Mouse (Mus musculus): Measurements from ENCODE around the gene Phldb2.

Phldb2 gene

DNA sequence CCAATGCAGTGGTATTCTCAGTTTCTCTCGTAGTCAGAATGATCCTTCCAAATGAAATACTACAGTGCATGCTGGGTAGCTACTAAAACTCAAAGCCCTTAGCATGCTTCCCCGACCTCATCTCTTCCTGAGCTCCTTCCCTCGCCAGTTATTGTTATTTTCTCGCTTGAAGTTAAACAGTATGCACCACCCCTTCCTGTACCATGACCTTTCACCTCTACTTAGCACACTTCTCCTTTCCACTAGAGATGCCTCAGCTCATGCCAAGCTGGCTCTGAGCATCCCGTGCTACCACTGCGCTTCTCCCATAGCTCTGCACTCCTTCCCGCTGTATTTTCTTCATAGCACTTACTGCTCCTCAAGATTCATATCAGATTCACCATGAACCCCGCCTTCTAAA is 215.5 kb downstream of the Phldb2 start:
- no peak for DNase-seq (ENCODE audit: low read depth, low spot score)

DNA sequence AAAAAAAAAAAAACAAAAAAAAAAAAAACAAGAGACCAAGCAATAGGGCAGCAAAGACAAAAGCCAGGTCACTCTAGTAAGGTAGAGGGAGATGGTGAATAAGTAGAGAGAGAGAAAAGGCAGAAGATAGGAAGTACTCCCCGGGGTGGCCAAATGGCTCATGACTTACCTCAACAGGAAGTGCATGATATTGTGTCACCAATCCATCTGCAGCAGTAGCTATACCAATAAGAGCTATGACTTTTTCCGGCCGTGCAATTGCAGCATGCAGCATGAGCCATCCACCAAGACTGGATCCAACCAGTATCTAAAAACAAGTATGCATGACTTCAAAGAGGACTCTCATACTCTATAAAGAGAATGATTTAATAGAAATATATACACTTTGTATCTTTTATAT is 216.7 kb downstream of the Phldb2 start:
- DNase-seq (ENCODE audit: low read depth, low spot score): no peak

DNA sequence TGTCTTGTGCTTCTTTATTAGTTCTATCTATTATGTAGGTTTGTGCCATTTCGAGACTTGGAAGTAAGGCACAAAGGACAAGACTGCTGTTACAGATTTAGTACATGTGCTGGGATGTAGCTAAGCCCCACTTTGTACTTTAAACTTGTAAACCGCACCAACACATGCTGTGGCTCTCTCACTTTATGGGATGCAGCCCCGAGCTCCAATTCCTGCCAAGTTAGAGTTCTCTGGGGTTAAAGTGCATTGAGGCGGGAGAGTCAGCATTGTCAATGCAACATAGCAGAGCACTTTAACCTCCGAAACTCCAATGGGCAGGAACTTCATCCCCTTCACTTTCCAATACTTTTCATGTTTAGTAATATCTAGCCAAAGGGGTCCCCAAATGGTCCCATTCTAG is 224.2 kb downstream of the Phldb2 start:
- no peak for DNase-seq (ENCODE audit: low read depth, low spot score)

DNA sequence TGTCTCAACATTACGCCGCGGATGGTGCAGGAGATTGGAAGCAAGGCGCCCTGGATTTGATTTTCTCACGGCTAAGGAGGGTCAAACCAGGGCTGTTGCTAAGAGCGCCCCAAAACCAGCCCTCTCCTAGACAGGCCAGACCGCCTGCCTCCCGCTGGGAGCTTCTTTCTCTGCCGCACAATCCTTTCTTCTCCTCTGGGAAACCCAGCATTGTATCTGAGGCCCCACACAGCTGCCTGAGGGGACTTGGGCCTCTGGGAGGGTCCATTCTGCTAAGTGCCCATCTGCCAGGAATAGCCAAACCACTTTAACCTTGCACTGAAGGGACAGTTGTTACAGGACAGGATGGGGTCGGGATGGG is 228.7 kb downstream of the Phldb2 start:
- no peak for DNase-seq (ENCODE audit: low read depth, low spot score)

DNA sequence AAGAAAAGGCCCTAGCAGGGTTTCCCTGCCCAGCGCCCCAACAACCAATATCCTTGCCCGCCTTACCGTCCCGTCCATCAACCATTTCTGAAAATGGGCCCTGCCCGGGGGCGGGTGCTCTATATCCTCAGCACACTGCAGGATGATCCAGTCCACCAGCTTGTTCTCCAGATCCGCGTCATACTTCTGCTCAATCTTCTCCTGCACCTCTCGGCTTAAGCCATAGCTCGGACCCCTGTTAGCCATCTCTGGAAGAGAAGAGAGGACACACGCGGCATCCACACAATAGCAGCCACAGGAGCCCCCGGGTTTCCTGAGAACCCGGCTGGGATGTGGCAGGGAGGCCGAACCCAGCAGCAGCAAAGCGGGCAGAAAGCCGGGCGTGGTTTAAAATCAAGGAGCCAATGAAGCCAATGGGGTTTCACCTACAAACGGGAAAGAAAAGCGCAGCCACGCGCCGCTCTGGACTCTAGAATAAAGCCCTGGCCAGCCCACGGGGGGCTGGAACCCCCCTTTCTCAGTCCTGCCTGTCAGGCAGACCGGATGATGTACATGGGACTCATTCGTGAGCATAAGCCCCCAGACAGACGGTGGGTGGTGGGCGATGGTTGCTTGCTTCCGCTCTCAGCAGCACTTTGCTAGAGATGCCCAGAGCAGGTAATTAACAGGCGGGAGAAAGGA is 229.2 kb downstream of the Phldb2 start, which contains the start of gene Tagln3:
Tagln3 (minus strand) TSS at position 548 of the 681 bp plus-strand sequence.
- DNase-seq (ENCODE audit: low read depth, low spot score): no peak

DNA sequence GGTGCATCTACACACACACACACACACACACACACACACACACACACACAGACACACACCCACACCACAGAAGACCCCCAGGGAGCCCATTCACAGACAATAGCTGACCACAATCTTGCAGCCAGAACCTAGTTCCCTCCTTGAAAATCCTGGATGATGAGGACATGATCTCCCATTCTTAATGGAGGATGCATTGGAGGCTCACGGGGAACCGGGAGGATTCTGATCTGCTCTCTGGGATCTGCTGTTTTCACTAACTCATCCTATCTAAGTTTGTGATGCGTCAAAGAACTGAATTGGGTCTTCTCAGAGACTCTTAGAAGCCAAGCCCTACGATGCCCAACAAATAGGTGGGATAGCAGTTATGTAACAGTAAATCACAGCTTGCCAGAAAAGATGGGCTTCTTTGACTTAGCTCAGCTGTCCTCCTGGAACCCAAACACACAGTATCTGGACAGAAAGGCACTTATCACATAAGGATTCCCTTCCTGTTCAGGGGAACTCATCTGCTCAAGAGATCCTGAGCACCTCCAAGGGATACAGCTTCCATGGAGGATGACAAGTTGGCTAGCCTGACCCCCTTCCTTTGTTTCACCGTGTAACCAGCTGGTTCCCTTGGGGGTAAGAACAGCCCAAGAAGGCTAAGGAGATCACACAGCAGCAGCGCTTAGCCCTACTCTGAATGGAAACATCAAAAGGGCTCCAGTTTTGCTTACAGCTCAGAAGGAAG is 230.1 kb downstream of the Phldb2 start:
- no peak for DNase-seq (ENCODE audit: low read depth, low spot score)

DNA sequence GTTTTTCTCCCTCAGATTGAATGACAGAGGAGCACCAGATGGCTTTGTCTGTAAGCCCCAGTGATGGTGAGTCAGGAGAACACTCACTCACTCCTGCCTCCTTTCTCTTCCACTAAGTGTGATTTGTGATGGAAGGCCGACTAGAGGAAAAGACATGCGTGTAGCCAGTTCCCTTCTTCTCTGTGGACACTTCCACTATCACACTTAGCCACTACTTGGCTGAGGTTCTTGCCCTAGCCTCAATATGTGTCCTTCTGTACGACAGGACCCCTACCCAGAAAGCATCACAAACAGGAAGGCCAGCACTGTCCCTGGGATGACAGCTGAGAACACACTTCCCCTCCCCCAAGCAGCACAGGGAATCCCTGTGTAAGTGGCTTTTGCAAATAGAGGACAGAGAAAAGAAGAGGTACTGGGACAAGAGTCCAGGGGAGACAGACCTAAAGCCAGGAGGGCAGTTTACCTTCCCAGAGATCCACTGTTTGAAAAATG is 230.9 kb downstream of the Phldb2 start:
- no peak for DNase-seq (ENCODE audit: low read depth, low spot score)

DNA sequence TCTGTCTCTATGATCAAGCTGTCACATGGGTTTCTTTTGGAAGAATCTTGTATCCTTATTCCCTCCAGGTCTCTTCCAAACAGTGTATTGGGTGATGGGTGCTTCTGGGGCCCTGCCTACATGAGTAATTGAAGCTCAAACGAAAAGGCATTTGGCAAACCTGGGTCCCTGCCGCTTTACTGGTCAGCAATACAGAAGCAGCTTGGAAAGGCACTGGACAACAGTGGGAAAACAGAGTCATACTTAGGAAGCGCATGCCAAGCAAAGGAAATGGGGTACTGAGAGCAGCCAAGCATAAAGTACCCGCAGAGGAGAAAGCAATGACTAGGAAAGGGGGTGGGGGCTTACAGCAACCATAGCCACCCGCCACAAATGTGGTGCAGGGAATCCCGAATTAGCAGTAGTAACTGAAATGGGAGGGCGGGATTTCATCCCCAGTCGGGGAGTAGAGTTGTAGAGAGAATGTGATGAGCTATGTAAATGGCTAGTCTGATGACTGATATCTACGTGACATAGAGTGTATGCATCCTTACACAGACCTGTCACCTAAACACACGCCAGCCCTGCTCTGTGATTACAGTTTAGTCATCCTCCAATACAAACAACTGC is 233.3 kb downstream of the Phldb2 start:
- no peak for DNase-seq (ENCODE audit: low read depth, low spot score)

DNA sequence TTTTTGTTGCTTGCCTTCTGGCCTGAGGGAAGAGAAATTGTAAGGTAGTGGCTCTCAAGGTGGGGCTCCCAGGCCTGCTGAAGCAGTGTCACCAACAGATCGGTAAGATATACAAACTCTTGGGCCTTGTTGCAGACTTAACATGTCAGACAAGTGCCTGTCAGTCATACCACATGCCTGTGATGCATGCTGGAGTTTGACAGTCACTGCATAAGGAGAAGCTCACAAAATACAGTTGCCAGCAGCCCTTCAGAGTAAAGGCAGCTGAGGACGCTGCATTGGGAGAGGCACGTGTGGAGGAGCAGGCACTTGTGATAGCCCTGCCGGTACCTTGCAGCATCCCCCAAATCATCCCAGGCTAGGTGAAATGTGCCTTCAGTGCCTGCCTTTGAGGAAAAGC is 235.1 kb downstream of the Phldb2 start:
- no peak for DNase-seq (ENCODE audit: low read depth, low spot score)

DNA sequence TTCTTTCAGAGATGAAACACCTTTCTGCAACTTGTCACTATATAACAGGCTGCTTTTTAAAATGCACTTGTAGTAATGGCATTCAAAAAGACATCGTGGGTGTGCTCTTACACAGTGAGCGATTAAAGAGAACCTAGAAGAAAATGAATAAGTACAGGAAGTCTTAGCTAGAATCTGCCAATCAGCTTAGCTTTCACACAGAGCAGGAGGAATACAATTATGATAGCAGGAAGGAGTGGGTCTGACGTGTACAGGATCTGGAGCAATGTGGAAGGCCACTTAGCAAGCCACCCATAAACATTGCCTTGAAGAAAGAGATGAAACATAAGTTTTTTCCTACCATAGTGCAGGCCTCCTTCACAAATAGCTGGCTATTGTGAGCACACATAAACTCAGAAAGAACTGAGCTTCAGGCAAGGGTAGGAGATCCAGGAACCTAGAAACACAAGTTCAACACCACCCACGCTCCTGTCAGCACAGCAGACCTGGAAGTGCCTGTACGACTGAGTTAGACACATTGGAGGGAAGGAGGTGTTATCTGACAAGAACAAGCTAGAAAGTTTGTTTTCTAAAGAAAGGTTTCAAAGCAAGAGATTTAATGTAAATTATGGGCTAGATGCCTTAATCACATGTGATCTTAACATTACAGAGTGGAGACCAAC is 238.8 kb downstream of the Phldb2 start:
- no peak for DNase-seq (ENCODE audit: low read depth, low spot score)

DNA sequence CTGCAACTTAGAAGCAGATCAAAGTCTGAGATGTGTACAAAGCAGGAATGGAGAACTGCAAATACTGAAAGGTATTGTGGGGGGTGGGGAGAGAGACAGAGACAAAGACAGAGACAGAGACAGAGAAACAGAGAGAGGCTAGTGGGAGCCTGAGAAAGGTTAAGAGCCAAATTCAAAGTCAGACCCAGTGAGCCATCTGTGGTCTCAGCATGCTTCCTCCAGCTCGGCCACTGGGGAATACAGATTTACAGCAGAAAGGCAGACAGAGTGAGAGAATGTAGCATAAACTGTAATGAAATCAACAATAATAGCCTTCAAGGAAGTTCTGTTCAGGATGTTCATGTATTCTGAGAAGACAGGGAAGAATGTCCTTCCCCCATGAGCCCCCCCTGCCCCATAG is 239.5 kb downstream of the Phldb2 start:
- DNase-seq (ENCODE audit: low read depth, low spot score): no peak

DNA sequence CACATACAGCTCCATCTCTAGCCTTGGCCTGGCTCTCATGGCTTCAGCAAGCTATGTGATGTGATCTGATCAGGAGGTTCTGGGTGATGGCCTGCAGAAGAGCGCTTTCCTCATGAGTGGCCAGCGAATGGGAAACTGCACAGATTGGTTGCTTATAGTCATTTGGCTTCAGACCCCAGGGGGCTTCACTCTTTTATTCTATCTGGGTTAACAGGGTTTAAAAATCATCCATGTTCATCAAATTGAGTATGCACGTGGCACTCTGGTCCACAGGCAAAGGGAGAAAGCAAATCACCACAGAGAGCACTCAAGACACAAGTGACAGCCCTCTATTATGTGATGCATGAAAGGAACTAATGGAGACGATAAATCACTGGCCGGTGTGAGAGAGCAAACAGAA is 240.1 kb downstream of the Phldb2 start:
- DNase-seq (ENCODE audit: low read depth, low spot score): no peak

DNA sequence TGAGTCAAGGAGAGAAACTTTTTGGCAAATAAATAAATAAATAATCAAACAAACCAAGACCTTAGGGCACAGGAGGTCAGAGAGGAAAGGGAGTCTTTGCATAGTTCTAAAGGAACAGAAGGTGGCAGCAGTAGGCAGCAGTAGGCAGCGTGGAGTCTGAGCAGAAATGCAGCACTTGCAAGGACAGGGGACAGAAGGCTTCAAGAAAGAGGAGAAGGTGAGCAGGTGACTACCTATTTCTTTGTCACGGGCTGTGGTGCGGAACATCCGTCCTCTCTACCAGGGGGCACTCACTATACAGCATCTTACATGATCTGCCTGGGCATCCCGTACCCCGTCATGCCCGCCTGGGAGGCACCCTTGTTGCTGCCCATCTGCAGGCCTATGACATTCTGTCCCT is 242.1 kb downstream of the Phldb2 start:
- DNase-seq (ENCODE audit: low read depth, low spot score): peak; percentile 36

DNA sequence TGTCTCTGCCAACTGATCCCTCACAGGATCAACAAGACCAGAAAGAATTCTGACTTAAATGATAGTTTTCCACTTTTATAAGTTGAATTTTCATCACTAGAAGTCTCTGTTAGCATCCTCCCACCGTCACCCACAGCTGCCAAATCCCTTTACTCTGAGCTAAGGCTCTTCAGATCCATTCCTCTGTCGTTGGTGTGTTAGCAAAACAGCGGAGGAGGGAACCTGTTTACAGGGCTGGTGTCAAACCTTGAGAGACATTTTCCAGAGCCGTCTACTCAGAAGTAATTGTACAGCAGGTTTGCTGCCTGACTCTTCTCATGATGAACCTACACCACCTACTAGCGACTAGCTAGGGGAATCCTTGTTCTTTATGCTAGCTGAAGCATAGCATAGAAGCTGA is 254.1 kb downstream of the Phldb2 start:
- DNase-seq (ENCODE audit: low read depth, low spot score): no peak

DNA sequence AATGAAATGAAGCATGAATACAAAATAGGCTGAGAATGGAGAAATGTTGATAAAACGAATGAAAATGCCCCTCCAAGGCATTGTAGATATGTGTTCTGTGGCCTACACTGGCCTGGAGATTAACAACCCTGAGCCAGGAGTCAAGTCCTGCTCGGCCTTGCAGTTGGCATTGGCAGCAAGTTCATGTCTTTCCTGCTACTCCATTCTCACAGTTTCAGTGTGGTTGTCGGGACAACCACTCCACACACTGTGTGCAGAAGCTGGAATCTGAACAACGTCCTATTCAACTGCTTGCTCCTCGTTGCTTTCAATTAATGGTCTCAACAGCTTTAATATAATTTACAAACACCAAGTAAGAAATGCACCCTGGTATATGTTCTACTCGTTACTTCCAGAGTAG is 255.4 kb downstream of the Phldb2 start:
- no peak for DNase-seq (ENCODE audit: low read depth, low spot score)
